Mouse (Mus musculus) common myeloid progenitor, adult 5-6 weeks (primary cell): ENCODE results near the gene Inava. TPM values are rescaled to one million over a fixed set of nuclear protein-coding genes. Genes with fewer than 3 reads are reported as not detected.

Experiments
- ATAC-seq: replicated peaks from 2 replicates; pipeline ENCODE4 v1.8.0; 2016; ENCODE audit warnings: low read depth, mild to moderate bottlenecking, moderate TSS enrichment, inconsistent platforms; ENCODE audit not compliant: poor library complexity, severe bottlenecking
- total RNA-seq: library from RNA; stranded (forward); fragments of 200-1000, 187-1606 nt; gene quantifications from 2 replicates; pipeline ENCODE4 v1.2.3, GENCODE M21; 2017

Gene Inava
- total RNA-seq, 1 experiment from 2014 or later = not detected

DNA sequence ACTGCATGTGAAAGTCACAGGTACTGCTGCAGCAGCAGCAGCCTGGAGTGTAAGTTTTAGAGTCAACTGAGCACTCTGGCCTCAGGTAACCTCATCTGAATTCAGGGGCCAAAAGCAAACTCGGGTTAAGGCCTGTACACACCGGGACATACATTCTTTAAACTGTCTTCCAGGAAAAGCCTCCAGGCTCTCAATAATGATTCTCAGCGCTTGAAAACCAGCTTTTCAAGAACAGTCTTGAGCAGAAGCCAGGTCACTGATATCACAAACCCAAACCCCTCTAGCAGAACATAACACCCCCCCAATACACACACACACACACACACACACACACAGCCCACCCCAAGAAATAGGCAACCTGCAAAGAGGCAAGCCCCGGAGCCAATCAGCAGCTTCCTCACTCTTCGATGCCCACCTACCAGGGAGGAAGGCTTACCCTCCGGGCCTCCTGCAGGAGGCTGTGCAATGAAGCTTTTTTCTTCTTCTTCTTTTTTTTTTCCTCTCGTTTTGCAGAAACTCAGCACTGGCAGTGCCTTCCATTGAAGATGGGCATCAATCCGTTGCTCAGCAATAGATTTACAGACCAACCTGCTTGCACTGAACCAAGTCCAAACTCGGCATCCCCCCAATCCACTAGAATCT is 1.7 kb downstream of the Inava start:
- 0 out of 2 replicates have a peak, but pooled peaks have one; percentile 12 for ATAC-seq

DNA sequence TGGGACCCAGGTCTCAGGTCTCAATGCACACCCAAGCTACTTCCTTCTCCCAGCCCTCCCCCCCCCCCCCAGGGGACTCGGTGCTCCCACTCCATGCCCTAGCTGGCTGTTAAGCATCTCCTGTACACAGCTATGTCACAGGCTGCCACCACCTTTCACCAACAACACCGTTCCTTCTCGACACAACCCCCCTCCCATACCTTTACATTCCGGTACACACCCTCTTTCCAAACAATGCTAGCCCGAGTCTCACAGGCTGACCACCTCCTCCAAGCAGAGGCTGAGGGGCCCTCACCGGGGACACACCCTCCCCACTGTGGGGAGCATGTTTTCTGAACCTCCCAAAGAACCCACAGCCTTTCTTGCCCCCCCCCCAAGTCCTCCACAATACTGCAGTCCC is 2.5 kb downstream of the Inava start:
- ATAC-seq = no peak

DNA sequence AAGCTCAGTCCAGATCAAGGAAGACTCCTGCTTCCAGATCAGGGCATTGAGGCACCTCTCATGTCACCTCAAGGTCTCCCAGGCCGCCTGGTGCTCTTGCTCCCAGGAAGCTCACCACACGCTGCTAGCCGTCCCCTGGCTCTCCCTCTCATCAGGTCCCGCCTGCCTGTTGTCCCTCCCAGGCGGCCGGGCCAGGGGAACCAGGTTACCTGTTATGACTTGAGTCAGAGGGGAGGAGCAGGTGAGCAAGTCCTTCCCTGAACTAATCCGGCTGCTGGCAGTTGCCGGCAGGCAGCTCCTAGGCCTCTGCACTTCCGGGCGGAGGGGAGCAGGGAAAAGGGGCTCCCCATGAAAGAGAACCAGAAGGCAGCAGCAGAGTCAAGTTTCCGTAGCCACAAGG is 3.9 kb downstream of the Inava start:
- ATAC-seq = no peak

DNA sequence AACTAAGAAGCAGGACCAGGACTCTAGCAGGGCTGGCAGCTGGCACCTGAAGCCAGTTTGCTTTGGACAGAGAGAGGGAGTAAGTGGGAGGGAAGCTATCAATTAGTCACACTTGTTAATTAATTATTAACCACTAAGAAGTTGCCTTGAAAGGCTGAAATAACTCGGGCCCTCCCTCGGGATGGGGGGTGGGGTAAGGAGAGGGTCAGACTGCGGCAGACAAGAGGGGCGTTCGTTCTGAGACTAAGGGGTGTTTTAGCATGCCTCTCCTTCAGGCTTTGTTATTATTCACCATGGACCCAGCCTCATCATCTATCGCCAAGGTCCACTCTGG is 5.1 kb downstream of the Inava start:
- no peak for ATAC-seq

DNA sequence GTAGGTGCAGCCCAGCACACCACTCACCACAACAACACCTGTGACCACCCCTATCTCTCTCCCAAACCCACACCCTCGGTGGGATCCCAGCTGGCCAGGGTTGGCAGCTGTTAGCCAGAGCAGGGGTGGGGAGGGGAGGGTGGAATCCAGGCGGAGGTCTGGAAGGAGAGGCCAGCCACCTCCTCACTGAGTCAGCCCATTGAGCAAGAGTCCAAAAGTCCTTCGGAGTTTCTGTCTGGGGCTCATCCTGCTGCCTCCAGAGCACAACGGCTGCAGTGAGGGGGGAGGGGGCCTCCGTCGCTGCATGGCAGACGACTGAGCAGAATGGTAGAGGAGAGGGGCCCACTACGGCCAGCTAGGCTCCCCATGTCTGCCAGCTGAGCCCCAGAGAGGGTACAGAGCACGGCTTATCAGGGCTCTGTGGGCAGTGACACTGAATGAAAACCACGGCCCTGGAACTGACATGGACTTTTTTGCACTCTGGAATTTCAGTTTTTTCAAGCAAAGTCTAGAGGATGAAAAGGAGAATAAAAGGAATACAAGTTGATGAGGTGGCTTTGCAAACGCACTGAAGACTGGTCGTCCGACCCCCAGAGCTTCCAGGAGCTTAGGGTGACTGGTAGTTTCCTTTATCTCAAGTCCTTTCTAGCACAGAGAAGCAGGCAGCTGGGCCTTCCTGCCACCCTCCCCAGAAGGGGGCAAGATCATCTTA is 5.6 kb downstream of the Inava start:
- ATAC-seq = no peak; the same call in 1 of the 2 replicates

DNA sequence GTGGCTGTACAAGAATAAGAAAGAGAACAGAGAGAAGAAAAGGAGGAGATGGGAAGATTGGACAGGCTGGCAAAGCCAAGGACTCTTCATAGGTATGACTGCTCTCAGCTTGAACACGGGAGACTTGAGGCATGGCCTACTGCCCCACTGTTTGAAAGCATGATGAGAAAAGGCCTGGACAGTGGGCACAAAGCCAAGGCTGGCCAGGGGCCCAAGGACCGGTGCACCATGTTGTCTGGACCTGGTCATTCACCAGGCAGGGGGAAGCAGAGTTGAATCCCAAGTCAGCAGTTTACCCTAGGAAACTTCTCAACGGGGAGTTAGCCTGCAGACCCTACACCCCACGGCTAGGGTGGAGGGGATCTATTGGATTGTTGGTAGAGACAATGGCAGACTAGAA is 6.2 kb downstream of the Inava start:
- ATAC-seq = no peak

DNA sequence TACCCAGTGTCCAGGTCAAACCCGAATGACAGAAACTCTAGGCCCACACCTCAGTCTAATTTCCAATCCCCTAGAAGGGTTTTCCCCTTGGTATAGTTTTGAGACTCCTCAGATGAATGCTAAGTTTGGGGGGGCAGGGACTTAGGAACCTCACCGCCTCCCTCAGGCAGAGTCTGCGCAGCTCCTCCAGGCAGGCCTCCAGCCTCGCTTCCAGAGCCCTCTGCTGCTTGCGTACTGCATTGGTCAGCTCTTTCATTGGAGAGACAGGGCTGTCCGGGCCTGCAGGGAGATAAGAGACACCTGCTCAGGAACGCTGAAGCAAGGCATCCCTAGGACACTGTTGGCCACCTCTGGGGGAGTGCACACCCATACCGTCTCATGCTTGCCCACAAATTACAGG is 7.4 kb downstream of the Inava start:
- no peak for ATAC-seq

DNA sequence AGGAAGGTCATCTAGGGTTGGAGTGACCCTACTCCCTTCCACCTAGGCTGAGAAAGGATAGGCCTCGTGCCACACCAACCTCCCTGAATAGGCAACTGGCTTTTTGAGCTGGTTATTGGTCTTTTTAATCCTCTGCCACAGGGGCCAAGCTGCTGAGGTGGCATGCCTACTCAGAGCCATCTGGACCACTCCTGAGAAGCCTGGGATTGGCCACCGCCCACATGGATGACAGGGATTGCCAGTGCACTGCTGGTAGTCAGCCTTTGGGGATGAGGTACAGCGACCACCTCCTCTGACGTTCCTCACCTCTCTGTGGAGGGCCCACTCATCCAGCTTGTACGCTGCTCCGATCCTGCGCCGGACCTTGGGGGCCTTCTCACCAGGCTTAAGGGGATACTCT is 8.2 kb downstream of the Inava start:
- no peak for ATAC-seq

DNA sequence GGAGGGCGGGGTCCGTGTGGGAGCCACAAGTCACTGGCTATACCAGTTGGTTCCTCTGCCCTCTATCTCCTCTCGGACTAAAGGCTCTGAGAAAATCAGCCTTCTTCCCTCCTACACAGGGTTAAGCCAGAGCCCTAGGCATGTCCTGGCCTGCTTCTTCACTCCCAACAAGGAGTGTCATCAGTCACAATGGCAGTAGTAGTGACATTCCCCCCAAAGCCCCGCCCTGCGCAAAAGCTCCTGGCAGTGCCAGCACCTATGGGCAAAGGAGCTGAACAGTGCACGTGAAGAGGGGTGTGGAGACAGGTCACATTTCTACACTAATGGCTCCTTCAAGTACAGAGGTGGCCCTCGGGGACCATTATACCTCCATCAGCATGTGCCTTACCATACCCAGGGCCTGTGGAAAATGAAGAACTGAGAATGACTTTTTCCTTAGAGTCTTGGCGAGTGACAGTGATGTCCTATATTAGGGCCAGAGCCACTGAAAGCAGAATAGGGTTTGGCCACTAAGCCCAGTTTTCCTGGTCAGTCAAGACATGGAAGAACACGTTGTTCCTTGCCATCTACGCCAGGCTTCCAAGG is 10.2 kb downstream of the Inava start:
- ATAC-seq = no peak

DNA sequence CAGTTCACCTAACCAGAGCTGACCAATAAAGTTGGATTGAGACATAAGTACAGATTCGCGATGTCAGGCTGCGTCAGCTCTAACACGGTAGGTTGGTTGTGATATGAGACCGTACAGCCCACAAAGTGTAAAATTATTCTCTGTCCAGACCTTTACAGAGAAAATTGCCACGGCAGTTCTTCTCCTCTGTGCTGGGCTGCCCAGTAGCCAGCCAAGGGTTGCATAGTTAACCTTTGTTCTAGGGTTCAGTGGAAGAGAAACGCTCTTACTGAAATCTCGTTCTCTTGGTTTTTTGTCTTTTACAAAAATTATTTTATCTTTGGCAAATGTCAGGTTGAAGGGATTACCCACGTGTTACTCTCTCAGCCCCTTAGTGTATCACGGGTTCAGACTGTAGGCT is 11.7 kb downstream of the Inava start:
- ATAC-seq = no peak

DNA sequence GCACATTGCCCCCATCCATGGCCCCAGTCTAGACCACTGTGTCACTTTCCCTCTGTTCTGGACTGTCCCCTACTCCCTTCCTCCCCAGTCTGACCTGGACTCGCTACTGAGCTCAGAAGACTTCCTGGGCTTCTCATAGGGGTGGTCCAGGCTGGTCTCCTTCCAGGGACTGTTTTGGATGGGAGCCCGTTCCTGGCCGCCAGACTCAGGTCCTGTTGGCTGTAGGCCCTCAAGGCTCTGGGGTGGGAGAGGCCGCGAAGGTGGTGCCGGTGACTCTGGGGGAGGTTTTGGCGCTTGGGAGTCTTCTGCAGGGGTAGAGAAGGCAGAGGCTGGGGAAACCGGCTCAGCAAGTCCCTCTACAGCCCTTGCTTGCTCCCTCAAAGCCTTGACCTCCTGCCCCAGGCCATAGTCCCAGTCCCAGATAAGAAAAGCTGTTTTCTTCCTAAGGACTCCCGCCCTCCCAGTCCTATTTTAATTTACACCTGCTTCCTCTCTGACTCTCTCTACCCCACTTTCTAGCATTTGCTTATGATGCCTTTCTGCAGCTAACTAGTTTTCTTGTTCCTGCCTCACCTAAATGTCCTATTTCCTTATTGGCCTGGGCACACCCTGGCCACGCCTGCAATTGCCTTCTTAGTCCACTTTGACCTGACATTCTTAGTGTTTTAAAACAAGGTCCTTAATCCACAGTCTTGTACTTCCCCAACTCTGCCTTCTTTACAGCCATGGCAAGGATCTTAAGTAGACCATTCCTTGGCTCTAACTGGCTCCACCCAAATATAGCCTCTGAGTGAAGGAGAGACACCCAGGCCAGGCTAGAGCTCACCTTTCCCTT is 13.8 kb downstream of the Inava start:
- no peak for ATAC-seq

DNA sequence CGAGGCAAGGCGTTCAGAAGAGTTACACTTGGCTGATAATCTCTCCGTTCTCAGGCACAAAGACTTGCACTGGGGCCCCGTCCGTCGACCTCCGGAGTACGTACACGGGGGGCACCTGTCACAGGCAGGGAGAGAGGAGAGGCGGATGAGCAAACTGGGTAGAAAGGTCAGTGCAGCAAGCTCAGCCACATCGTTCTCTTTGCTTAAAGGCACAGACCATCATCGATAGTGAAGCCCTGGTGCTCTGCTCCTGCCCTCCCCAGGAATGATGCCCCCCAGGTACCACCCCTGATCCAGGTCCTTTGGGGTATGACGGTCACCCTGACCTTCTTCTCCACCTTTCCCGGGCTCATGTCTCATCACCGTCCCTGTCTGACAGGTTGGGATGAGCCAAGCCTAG is 19.8 kb downstream of the Inava start:
- no peak for ATAC-seq

DNA sequence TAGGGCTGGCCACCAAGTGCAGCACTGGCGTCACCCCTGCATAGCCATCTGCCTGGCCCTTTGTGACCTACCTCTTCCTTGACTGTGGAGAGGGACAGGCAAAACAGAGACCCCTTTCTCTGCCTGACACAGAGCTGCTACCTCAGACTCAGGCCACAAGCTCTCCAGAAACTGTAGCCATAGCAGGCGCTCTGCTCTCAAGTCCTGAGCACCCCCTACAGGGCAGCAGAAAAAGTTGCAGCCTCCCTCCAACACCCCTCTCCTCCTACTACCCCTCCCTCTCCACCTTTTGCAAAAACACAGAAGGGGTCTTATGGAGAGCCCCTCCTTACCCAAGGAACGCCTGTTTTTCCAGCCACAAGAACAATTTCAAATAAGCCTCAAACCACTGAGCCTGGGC is 21.3 kb downstream of the Inava start, which contains the start of gene Mroh3:
Mroh3 (minus strand) TSS at position 26 of the 400 bp plus-strand sequence.
- peak; percentile 97 for ATAC-seq

DNA sequence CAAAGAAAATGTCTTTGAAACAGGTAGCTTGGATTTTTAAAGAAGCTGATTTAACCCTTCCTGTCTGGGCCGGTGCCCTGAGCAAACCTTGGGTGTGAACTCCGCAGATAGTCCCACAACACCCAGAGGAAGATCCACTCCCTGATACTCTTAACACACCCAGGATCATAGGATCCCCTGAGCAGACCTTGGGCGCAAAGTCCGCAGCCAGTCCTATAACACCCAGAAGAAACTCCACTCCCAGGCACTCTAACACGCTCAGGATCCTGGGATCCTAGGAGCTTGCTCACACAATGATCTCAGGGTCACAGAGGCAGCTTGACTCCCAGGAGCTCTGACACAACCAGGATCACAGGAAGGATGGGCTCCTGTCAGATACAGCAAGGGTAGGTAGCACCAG is 44.0 kb downstream of the Inava start:
- no peak for ATAC-seq

DNA sequence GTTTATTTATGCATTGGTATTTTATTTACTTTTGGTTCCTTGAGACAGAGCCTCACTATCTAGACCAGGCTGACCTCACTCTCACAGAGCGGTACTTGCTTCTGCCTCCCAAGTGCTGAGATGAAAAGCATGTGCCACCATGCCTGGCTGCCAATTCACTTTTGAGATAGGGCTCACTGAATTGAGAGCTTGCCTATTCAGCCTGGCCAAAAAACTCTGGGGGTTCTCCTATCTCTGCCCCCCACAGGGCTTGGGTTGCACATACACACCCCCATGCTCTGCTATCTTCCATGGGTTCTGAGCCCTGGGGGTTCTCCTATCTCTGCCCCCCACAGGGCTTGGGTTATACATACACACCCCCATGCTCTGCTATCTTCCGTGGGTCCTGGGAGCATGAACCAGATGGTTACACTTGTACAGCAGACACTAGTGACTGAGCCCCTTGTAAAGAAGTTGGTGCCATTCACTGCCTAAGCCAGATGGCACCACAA is 54.5 kb downstream of the Inava start:
- ATAC-seq = peak; percentile 64

DNA sequence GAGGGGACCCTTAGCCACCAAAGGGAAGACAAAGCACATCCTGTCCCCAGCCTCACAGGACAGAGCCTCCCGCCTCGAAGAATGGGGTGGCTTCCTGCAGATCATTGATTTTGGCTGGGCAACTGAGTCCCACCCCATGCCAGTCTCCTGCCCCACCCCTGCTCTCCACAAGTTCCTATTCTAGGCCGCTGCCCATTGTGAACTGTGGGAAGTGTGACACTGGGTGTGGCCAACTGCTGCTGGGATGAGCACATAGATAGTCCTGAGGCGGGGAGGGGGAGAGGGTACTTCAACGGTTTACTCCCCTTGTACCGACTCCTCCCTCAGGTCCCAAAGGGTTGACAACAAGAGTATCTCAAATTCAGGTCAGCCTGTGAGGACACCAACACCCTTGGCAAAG is 55.3 kb downstream of the Inava start:
- peak; percentile 27 for ATAC-seq

DNA sequence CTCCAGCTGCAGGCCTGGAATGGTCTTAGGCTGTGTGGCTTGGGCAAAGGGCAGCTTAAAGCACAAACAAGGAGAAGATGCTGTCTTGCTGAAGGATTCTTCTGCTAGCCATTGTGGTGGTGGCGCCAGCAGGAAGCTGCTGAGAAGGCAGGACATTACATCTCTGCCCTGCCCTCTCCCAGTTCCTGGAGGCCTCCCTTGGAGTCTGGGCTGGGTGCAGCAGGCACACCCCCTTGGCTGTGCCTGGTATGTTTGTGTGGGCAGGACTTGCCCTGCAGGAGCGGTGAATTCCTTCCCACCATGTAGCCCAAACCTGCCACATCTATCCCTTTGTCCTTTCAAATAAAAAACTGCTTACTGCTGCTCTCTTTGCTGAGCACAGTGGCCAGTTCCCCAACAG is 57.0 kb downstream of the Inava start:
- no peak for ATAC-seq

DNA sequence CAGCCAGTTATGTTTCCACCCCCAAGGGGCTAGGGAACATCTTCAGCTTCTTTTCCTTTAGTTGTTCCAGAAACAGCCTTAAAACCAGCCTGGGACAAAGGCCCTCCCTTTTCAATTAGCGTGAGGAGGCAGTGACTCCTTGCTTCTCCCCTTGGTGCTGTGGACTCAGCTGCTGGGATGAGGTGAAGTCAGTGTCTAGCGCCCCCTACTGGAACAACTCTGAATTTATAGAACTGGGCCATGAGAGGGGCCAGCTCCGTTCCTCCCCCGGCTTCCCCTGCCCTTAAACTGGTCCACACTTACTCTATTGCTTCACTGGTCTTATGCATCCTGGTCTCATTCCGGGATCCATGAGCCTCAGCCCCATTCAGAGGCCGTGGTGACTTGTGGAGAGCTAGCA is 58.9 kb downstream of the Inava start:
- ATAC-seq = peak; percentile 41

DNA sequence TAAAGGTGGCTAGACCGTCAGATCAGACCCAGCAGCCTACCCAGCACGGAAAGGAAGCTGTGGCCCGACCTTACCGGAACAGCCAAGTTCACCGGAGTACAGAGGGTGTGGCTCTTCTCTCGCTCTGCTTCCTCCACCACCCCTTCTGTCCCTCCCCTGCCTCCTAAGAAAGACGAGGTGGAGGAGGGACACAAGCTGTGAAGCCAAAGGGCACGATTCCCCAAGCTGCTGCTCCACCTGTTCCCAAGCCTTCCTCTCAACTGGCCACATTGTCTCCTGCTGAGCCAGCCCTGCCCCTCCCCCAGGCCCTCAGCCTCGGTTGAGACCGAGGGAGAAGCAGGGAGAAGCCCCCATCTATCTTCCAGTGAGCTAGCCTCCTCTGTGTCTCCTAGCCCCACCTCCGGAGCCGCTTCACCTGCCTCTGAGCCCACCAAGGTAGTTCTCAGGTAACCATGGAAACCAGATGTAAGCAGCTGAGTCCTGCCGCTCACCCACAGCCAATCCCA is 59.9 kb downstream of the Inava start:
- peak; percentile 51 for ATAC-seq

DNA sequence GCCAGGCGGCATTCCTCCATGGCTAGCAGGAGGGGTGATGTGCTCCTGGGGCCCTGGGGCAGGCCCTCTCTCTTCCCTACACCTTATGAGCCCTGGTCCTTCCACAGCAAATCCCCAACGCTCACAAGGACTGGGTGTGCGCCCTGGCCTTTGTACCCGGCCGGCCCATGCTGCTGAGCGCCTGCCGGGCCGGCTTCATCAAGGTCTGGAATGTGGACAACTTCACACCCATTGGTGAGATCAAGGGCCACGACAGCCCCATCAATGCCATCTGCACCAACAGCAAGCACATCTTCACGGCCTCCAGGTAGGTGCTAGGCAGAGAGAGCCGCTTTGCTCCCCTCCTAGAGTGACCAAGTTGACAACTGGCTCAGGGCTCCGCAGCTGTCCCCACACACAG is 61.4 kb downstream of the Inava start:
- no peak for ATAC-seq
